Mouse (Mus musculus): Measurements from ENCODE around the gene Rcan2. TPM values are rescaled to one million over a fixed set of nuclear protein-coding genes. Genes with fewer than 3 reads are reported as not detected.

Rcan2 gene
- total and polyA plus RNA-seq, 3 experiments: 195 to 439 (median 382) TPM

- Histone ChIP-seq H3K79me2 (replicated peaks; ENCODE audit: control insufficient read depth, insufficient read depth, low read length) (no peaks in the 10 kb centered on the region), H3K27me3 (ENCODE audit: control insufficient read depth, insufficient read depth, low read length) (no peaks in the 10 kb centered on the region), H3K36me3 (ENCODE audit: control insufficient read depth, insufficient read depth, low read length) (no peaks in the 10 kb centered on the region), H3K9ac (ENCODE audit: low read depth, low read length) (no peak overlapping the region), H3K4me3 (no peak overlapping the region), H3K4me1 (ENCODE audit: control insufficient read depth, insufficient read depth, low read length) (no peaks in the 10 kb centered on the region), H3K27ac (no peak overlapping the region)
- intact Hi-C loops (cut with DNase I): no loop called here
- TF ChIP-seq POLR2A (IDR thresholded peaks at IDR 0.05; ENCODE audit: insufficient read depth, low read depth, low read length): no peak
- TF ChIP-seq EP300 (IDR thresholded peaks at IDR 0.05; ENCODE audit: insufficient read depth, low read depth, low read length): no peak
- no peak for DNase-seq
Measured at GRCm38 (mm10) chr17:44058145-44058544, 257.0 kb downstream of the Rcan2 start.

- no peak overlapping the region for H3K9ac ChIP-seq (ENCODE audit: low read depth, low read length)
- no peak for DNase-seq
- H3K4me1 ChIP-seq (ENCODE audit: control insufficient read depth, insufficient read depth, low read length): no peaks in the 10 kb centered on the region
- TF ChIP-seq CTCF (IDR thresholded peaks at IDR 0.05): no peak
- TF ChIP-seq POLR2A (IDR thresholded peaks at IDR 0.05; ENCODE audit: insufficient read depth, low read depth, low read length): no peak
- no peak for TF ChIP-seq EP300 (IDR thresholded peaks at IDR 0.05; ENCODE audit: insufficient read depth, low read depth, low read length)
- 83% methylated on average over 1 of the region's 1 CpGs for WGBS
- no peaks in the 10 kb centered on the region for H3K79me2 ChIP-seq (replicated peaks; ENCODE audit: control insufficient read depth, insufficient read depth, low read length)
- no peak overlapping the region for H3K27ac ChIP-seq
- intact Hi-C loops (cut with DNase I): no loop called here
- H3K27me3 ChIP-seq (ENCODE audit: control insufficient read depth, insufficient read depth, low read length): no peaks in the 10 kb centered on the region
- no peaks in the 10 kb centered on the region for H3K36me3 ChIP-seq (ENCODE audit: control insufficient read depth, insufficient read depth, low read length)
- H3K4me3 ChIP-seq: no peak overlapping the region
Measured at GRCm38 (mm10) chr17:44060781-44061180, 259.6 kb downstream of the Rcan2 start.

DNA sequence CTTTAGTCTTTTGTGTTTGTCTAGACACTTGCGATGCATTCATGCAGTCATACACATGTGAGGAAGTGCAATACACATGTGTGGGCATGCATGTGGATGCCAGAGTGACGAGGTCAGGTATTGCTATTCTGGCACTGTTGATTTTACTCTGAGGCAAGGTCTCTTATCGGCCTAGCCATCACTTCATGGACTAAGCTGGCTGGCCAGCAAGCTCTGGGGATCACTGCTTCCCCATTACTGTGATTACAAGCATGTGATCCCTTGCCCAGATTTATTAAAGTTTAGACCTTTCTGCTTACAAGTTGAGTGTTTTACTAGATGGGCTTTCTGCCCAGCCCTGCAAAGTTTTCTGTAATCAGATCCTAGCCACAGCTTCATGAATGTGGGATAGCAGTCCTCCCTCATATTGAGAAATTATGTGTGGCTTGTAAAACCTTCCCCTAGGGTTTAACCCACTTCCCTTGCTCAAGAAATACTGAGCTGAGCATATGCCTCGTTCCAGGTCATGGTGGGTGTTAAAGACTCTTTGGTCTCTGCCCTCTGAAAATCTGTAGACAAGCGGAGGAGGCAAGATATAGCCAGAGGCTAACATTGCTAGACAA lies 260.2 kb downstream of the Rcan2 start:
- no peak overlapping the region for H3K27ac ChIP-seq
- no peaks in the 10 kb centered on the region for H3K36me3 ChIP-seq (ENCODE audit: control insufficient read depth, insufficient read depth, low read length)
- WGBS: 76% methylated on average over 5 of the region's 5 CpGs
- no peak overlapping the region for H3K9ac ChIP-seq (ENCODE audit: low read depth, low read length)
- H3K4me1 ChIP-seq (ENCODE audit: control insufficient read depth, insufficient read depth, low read length): no peaks in the 10 kb centered on the region
- H3K27me3 ChIP-seq (ENCODE audit: control insufficient read depth, insufficient read depth, low read length): no peaks in the 10 kb centered on the region
- no peak for DNase-seq
- no peaks in the 10 kb centered on the region for H3K79me2 ChIP-seq (replicated peaks; ENCODE audit: control insufficient read depth, insufficient read depth, low read length)
- intact Hi-C loops (cut with DNase I): no loop called here
- TF ChIP-seq CTCF (IDR thresholded peaks at IDR 0.05) (no peak), POLR2A (IDR thresholded peaks at IDR 0.05; ENCODE audit: insufficient read depth, low read depth, low read length) (no peak), EP300 (IDR thresholded peaks at IDR 0.05; ENCODE audit: insufficient read depth, low read depth, low read length) (no peak)
- H3K4me3 ChIP-seq: no peak overlapping the region

DNA sequence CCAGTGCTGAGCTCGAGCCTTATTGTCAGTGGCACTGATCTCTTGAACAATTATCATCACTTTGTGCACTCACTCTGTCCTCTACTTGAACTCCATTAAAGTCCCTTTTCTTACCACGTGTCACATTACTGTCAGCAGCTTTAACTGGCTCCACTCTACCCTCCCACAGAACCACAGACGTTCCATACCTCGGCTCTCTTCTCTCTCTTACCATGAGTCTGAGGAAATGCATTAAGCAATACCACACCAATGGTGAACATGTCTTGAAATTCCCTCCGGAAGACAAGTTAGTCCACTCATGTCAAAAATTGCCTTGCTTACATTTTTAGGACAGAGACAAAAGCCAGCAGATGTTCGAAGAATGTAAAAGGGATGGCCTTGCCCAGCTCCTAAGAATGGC lies 267.7 kb downstream of the Rcan2 start:
- Histone ChIP-seq H3K9ac (ENCODE audit: low read depth, low read length) (no peak overlapping the region), H3K27ac (no peak overlapping the region), H3K27me3 (ENCODE audit: control insufficient read depth, insufficient read depth, low read length) (no peaks in the 10 kb centered on the region), H3K36me3 (ENCODE audit: control insufficient read depth, insufficient read depth, low read length) (no peaks in the 10 kb centered on the region), H3K79me2 (replicated peaks; ENCODE audit: control insufficient read depth, insufficient read depth, low read length) (no peaks in the 10 kb centered on the region), H3K4me3 (no peak overlapping the region), H3K4me1 (ENCODE audit: control insufficient read depth, insufficient read depth, low read length) (no peaks in the 10 kb centered on the region)
- DNase-seq: no peak
- no peak for TF ChIP-seq POLR2A (IDR thresholded peaks at IDR 0.05; ENCODE audit: insufficient read depth, low read depth, low read length)
- TF ChIP-seq CTCF (IDR thresholded peaks at IDR 0.05): no peak
- TF ChIP-seq EP300 (IDR thresholded peaks at IDR 0.05; ENCODE audit: insufficient read depth, low read depth, low read length): no peak
- 70% methylated on average over 6 of the region's 6 CpGs for WGBS
- intact Hi-C loops (cut with DNase I): no loop called here

- no peak for TF ChIP-seq CTCF (IDR thresholded peaks at IDR 0.05)
- no peak for TF ChIP-seq EP300 (IDR thresholded peaks at IDR 0.05; ENCODE audit: insufficient read depth, low read depth, low read length)
- no peak for TF ChIP-seq POLR2A (IDR thresholded peaks at IDR 0.05; ENCODE audit: insufficient read depth, low read depth, low read length)
- no peak for DNase-seq
Measured at GRCm38 (mm10) chr17:44071680-44072079, 270.5 kb downstream of the Rcan2 start.

GRCm38 (mm10) chr17:44075601-44076000 lies 274.4 kb downstream of the Rcan2 start:
- no peak for TF ChIP-seq EP300 (IDR thresholded peaks at IDR 0.05; ENCODE audit: insufficient read depth, low read depth, low read length)
- no peak for TF ChIP-seq CTCF (IDR thresholded peaks at IDR 0.05)
- TF ChIP-seq POLR2A (IDR thresholded peaks at IDR 0.05; ENCODE audit: insufficient read depth, low read depth, low read length): no peak
- H3K27ac ChIP-seq: peak overlapping the region; percentile 78
- H3K4me1 ChIP-seq (ENCODE audit: control insufficient read depth, insufficient read depth, low read length): peaks cover 6% of the 10 kb centered on the region
- H3K36me3 ChIP-seq (ENCODE audit: control insufficient read depth, insufficient read depth, low read length): no peaks in the 10 kb centered on the region
- DNase-seq: peak in 1 of 2 experiments; percentile 30
- intact Hi-C loops (cut with DNase I): loop anchor here (5.0 kb wide), 1 partner anchor 182 kb away; no protein-coding TSS in a partner anchor
- H3K9ac ChIP-seq (ENCODE audit: low read depth, low read length): no peak overlapping the region
- peaks cover 2% of the 10 kb centered on the region; the same call in 1 of the 2 replicates for H3K79me2 ChIP-seq (replicated peaks; ENCODE audit: control insufficient read depth, insufficient read depth, low read length)
- H3K27me3 ChIP-seq (ENCODE audit: control insufficient read depth, insufficient read depth, low read length): no peaks in the 10 kb centered on the region
- WGBS: 77% methylated on average over 3 of the region's 3 CpGs
- H3K4me3 ChIP-seq: peak overlapping the region; percentile 7; the same call in 1 of the 2 replicates

More at GRCm38 (mm10) chr17:44071680-44072079, 270.5 kb downstream of the Rcan2 start:
- Histone ChIP-seq H3K27ac (no peak overlapping the region), H3K9ac (ENCODE audit: low read depth, low read length) (no peak overlapping the region), H3K36me3 (ENCODE audit: control insufficient read depth, insufficient read depth, low read length) (no peaks in the 10 kb centered on the region), H3K27me3 (ENCODE audit: control insufficient read depth, insufficient read depth, low read length) (no peaks in the 10 kb centered on the region), H3K79me2 (replicated peaks; ENCODE audit: control insufficient read depth, insufficient read depth, low read length) (no peaks in the 10 kb centered on the region), H3K4me1 (ENCODE audit: control insufficient read depth, insufficient read depth, low read length) (peaks cover 3% of the 10 kb centered on the region; the same call in 1 of the 2 replicates), H3K4me3 (no peak overlapping the region)
- intact Hi-C loops (cut with DNase I): no loop called here

Measured in heart, adult 2 months (tissue).